Mouse (Mus musculus): ENCODE data around the gene Slc2a3. TPM values are rescaled to one million over a fixed set of nuclear protein-coding genes. Genes with fewer than 3 reads are reported as not detected.
A peak's percentile ranks its signal among the peaks of the same experiment; 100 is the strongest.

Gene Slc2a3
- polyA plus RNA-seq, 1 experiment from 2014 or later, result 0.19 TPM

- no peak for ATAC-seq
- ChIA-PET POLR2A (no interaction called here), CTCF (no interaction called here)
- H3K27me3 ChIP-seq, result no peaks in the 10 kb centered on the region
- in situ Hi-C loops (cut with MboI; ENCODE audit: low pct_unique_long_range_greater_than_20kb), result loop anchor here (5.0 kb wide), 1 partner anchor 51 kb away; the partner anchor contains the start of gene Necap1
- no peak for DNase-seq (ENCODE audit: low read depth, low spot score)
- TF ChIP-seq CTCF (IDR thresholded peaks at IDR 0.05), result no peak
Observed at GRCm38 (mm10) chr6:122820799-122821650, 19.6 kb upstream of the Slc2a3 start.

- in situ Hi-C loops (cut with MboI; ENCODE audit: low pct_unique_long_range_greater_than_20kb), result loop anchor here (5.0 kb wide), 1 partner anchor 52 kb away; the partner anchor contains the start of gene Necap1
- no peak for DNase-seq (ENCODE audit: low read depth, low spot score)
- H3K27me3 ChIP-seq, result no peaks in the 10 kb centered on the region
- ChIA-PET POLR2A (interaction anchor here (0.6 kb wide), 1 partner anchor 41 kb away, joined by 3 read pairs; no protein-coding TSS in a partner anchor), CTCF (no interaction called here)
- TF ChIP-seq CTCF (IDR thresholded peaks at IDR 0.05), result no peak
- peak; percentile 27 for ATAC-seq
Observed at GRCm38 (mm10) chr6:122820071-122820798, 18.8 kb upstream of the Slc2a3 start.

- no peaks in the 10 kb centered on the region for H3K27me3 ChIP-seq
- ATAC-seq (peak; percentile 91), DNase-seq (ENCODE audit: low read depth, low spot score) (no peak)
- CTCF ChIA-PET, result no interaction called here
- TF ChIP-seq CTCF (IDR thresholded peaks at IDR 0.05), result no peak
- POLR2A ChIA-PET, result interaction anchor here (0.6 kb wide), 1 partner anchor 41 kb away, joined by 3 read pairs; no protein-coding TSS in a partner anchor
- in situ Hi-C loops (cut with MboI; ENCODE audit: low pct_unique_long_range_greater_than_20kb), result loop anchor here (5.0 kb wide), 1 partner anchor 53 kb away; the partner anchor contains the start of gene Necap1
Observed at GRCm38 (mm10) chr6:122819306-122820070, 18.0 kb upstream of the Slc2a3 start, which contains the start of gene Foxj2. Foxj2 (plus strand) TSS chr6:122819914.

- ChIA-PET CTCF (no interaction called here), POLR2A (interaction anchor here (0.9 kb wide), 1 partner anchor 12 kb away, joined by 11 read pairs; no protein-coding TSS in a partner anchor)
- DNase-seq (ENCODE audit: low read depth, low spot score), result no peak
- no peaks in the 10 kb centered on the region for H3K27me3 ChIP-seq
- no peak for ATAC-seq
- in situ Hi-C loops (cut with MboI; ENCODE audit: low pct_unique_long_range_greater_than_20kb), result no loop called here
- no peak for TF ChIP-seq CTCF (IDR thresholded peaks at IDR 0.05)
Observed at GRCm38 (mm10) chr6:122813640-122814039, 12.2 kb upstream of the Slc2a3 start.

GRCm38 (mm10) chr6:122812716-122813115 lies 11.3 kb upstream of the Slc2a3 start:
- in situ Hi-C loops (cut with MboI; ENCODE audit: low pct_unique_long_range_greater_than_20kb), result no loop called here
- CTCF ChIA-PET, result interaction anchor here (0.9 to 2.1 kb wide), 2 partner anchors 11 to 57 kb away, joined by 3 to 6 read pairs; no protein-coding TSS in a partner anchor
- ATAC-seq, result no peak
- no peaks in the 10 kb centered on the region for H3K27me3 ChIP-seq
- POLR2A ChIA-PET, result no interaction called here
- no peak for DNase-seq (ENCODE audit: low read depth, low spot score)
- no peak for TF ChIP-seq CTCF (IDR thresholded peaks at IDR 0.05)

- no peak for DNase-seq (ENCODE audit: low read depth, low spot score)
- ChIA-PET CTCF (interaction anchor here (0.9 to 2.1 kb wide), 2 partner anchors 12 to 58 kb away, joined by 3 to 6 read pairs; no protein-coding TSS in a partner anchor), POLR2A (interaction anchor here (0.6 kb wide), 1 partner anchor 124 kb away, joined by 4 read pairs; no protein-coding TSS in a partner anchor)
- ATAC-seq, result peak; percentile 42
- TF ChIP-seq CTCF (IDR thresholded peaks at IDR 0.05), result no peak
- in situ Hi-C loops (cut with MboI; ENCODE audit: low pct_unique_long_range_greater_than_20kb), result no loop called here
- H3K27me3 ChIP-seq, result no peaks in the 10 kb centered on the region
Observed at GRCm38 (mm10) chr6:122811771-122812600, 10.5 kb upstream of the Slc2a3 start.

GRCm38 (mm10) chr6:122811280-122811652 lies 9.8 kb upstream of the Slc2a3 start:
- in situ Hi-C loops (cut with MboI; ENCODE audit: low pct_unique_long_range_greater_than_20kb), result no loop called here
- ChIA-PET CTCF (interaction anchor here (2.1 kb wide), 1 partner anchor 59 kb away, joined by 6 read pairs; no protein-coding TSS in a partner anchor), POLR2A (no interaction called here)
- ATAC-seq (peak; percentile 93), DNase-seq (ENCODE audit: low read depth, low spot score) (no peak)
- no peak for TF ChIP-seq CTCF (IDR thresholded peaks at IDR 0.05)
- H3K27me3 ChIP-seq, result no peaks in the 10 kb centered on the region

- ChIA-PET POLR2A (no interaction called here), CTCF (no interaction called here)
- H3K27me3 ChIP-seq, result no peaks in the 10 kb centered on the region
- no peak for TF ChIP-seq CTCF (IDR thresholded peaks at IDR 0.05)
- ATAC-seq, result peak; percentile 98
- peak; percentile 97 for DNase-seq (ENCODE audit: low read depth, low spot score)
- in situ Hi-C loops (cut with MboI; ENCODE audit: low pct_unique_long_range_greater_than_20kb), result no loop called here
Observed at GRCm38 (mm10) chr6:122810615-122811279, 9.3 kb upstream of the Slc2a3 start.

- CTCF ChIA-PET, result no interaction called here
- POLR2A ChIA-PET, result no interaction called here
- peak; percentile 8 for TF ChIP-seq CTCF (IDR thresholded peaks at IDR 0.05)
- in situ Hi-C loops (cut with MboI; ENCODE audit: low pct_unique_long_range_greater_than_20kb), result no loop called here
- DNase-seq (ENCODE audit: low read depth, low spot score) (no peak), ATAC-seq (no peak)
- no peaks in the 10 kb centered on the region for H3K27me3 ChIP-seq
Observed at GRCm38 (mm10) chr6:122810022-122810614, 8.7 kb upstream of the Slc2a3 start.

Measured in Patski (cell line).